Mouse (Mus musculus) left cerebral cortex, postnatal 14 days (tissue): ENCODE data around the gene Agtr1b. TPM values are rescaled to one million over a fixed set of nuclear protein-coding genes. Genes with fewer than 3 reads are reported as not detected.
A peak's percentile ranks its signal among the peaks of the same experiment; 100 is the strongest.

Source experiments
- DNase-seq, 2 experiments: peaks; one replicate each; pipeline ENCODE4 v3.0.0; 2021 to 2022; ENCODE audit warnings: low spot score in 2 of 2, mixed read lengths in 1 of 2
- intact Hi-C: fragments of 180-260 bp; cut with DNase I; formaldehyde crosslinking; loops from one replicate; pipeline ENCODE4 v1.15.1; 2025
- long read RNA-seq, 2 experiments: library from polyadenylated mRNA; stranded (forward); transcript quantifications; one replicate each; pipeline ENCODE4 v2.0.0; 2021
- total RNA-seq, 2 experiments: library from RNA; stranded (reverse); gene quantifications; 2 replicates each; pipeline ENCODE4 v1.2.3; 2021

Gene Agtr1b
- under 1 TPM; 0.15 to 0.22 TPM for total RNA-seq
- long read RNA-seq, experiment 1 = 0 reads
- long read RNA-seq, experiment 2 = 0 reads

- DNase-seq = peak; percentile 6 to 15
- intact Hi-C loops = no loop called here
Measured at GRCm38 (mm10) chr3:20366558-20367522, at the start of gene Agtr1b. TSS of gene Agtr1b (minus strand) at chr3:20367177.

GRCm38 (mm10) chr3:20353598-20353997 is 13.4 kb downstream of the Agtr1b start:
- DNase-seq = no peak
- intact Hi-C loops = no loop called here

- intact Hi-C loops = no loop called here
- DNase-seq = no peak
Measured at GRCm38 (mm10) chr3:20348206-20348605, 18.8 kb downstream of the Agtr1b start.

DNA sequence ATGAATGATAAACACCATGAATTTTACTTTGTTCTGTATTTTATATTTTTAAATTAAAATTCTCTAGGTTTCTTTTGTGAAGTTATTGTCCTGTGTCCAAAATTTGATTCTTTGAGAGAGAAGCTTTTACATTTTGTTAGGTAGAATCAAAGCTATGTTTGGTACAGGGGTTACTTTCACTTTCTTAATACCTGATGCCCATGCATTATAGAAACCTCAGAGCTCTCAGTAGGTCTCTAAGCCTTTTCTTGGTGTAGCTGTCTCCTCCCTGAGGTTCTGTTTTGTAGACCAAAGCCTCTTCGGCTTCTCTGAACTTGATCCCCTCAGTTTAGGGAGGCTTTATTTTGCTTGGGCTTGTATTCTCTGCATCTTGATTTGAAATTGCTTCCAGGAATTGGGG is 26.6 kb downstream of the Agtr1b start:
- intact Hi-C loops = no loop called here

GRCm38 (mm10) chr3:20334681-20335080 is 32.3 kb downstream of the Agtr1b start:
- intact Hi-C loops = no loop called here
- peak in 1 of 2 experiments; percentile 3 for DNase-seq

More for the DNA sequence above, 26.6 kb downstream of the Agtr1b start:
- no peak for DNase-seq

- no peak for DNase-seq
- intact Hi-C loops = no loop called here
Measured at GRCm38 (mm10) chr3:20317233-20317632, 49.7 kb downstream of the Agtr1b start.

DNA sequence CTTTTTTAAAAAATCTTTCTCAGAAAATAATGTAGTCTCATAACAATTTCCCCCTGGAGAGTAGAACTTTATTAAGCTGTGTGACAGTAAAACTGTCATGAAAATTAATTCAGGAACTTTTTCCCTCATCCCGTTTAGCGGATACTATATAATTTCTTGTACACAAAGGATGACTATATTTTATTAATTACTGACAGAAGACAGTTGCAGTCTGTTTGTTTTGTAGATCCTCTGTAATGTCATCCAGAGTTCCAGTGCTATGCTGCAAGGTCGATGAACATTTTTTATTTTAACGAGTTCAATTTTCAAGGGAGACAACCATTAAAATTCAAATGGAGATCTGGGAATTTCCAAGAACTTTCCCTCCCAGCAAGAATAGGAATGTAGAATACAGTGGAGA is 57.8 kb downstream of the Agtr1b start:
- DNase-seq = no peak
- intact Hi-C loops = no loop called here

GRCm38 (mm10) chr3:20307256-20307655 is 59.7 kb downstream of the Agtr1b start:
- DNase-seq = no peak
- intact Hi-C loops = no loop called here

- intact Hi-C loops = no loop called here
- peak; percentile 4 to 7 for DNase-seq
Measured at GRCm38 (mm10) chr3:20304758-20305352, 62.1 kb downstream of the Agtr1b start.

- no peak for DNase-seq
- intact Hi-C loops = no loop called here
Measured at GRCm38 (mm10) chr3:20295546-20295945, 71.4 kb downstream of the Agtr1b start.

- intact Hi-C loops = no loop called here
- no peak for DNase-seq
Measured at GRCm38 (mm10) chr3:20294542-20295348, 72.2 kb downstream of the Agtr1b start.

- intact Hi-C loops = no loop called here
- DNase-seq = no peak
Measured at GRCm38 (mm10) chr3:20291370-20291769, 75.6 kb downstream of the Agtr1b start.

DNA sequence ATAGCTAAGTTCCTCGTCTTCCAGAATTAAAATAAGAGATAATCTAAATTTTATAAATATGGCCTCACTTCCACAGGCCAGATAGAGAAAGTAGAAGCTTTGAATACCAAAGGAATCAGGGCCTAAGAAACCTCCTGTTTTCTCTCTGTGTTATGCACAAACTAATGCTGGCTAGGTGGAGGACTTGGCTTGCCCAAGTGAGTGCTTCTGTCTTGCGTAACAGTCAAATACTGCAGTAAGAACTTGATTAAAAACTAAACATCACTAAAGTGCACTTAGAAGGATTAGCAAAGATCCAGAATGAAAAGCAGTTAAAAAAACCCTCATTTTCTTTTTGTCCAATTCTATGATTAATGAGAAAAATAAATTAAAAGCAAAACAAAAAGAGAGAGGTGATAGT is 78.2 kb downstream of the Agtr1b start:
- intact Hi-C loops = no loop called here
- DNase-seq = no peak

DNA sequence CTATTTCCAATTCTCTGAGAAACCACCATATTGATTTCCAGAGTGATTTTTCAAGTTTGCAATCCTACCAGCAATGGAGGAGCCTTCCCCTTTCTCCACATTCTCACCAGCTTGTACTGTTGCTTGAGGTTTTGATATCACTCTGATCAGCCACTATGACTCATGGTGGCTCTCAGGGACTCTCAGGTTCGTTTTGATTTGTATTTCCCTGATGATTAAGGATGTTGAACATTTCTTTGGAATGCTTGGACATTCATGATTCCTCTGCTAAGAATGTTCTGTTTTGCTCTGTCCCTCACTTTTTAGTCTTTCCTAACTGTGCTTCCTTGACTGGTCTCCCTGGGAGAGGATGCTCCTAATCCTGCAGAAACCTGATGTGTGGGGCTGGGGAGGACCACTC is 85.2 kb downstream of the Agtr1b start:
- DNase-seq = no peak

DNA sequence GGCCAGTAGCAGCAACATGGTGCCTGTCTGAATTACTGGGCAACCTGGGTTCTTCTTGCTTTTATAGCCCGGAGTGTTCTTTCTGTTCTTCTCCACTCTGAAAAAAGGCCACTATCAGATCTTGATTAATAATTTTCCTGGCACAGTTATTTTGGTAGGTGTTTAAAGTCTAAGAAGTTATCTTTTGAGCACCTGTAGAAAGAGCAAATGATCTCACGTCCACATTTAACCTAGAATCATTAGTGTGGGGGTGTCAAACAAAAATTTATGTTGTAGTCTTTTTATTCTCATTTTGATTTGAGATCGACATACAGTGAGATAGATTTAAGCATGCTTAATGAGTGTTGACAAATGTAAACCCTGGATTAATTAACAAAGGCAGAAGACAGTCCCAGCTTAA is 91.3 kb downstream of the Agtr1b start, which contains the start of gene Cpb1:
Gene Cpb1 (minus strand): TSS at position 101 of the 400 bp plus-strand sequence.
- no peak for DNase-seq
- intact Hi-C loops = no loop called here

More for the DNA sequence above, 85.2 kb downstream of the Agtr1b start:
- intact Hi-C loops = no loop called here

Other genes starting within 250 kb of the Agtr1b start
- 10 to 100 TPM; 37.4 to 40.8 TPM for gene Gyg, start 211.9 kb downstream of the Agtr1b start, total RNA-seq
- gene Cpa3, start 125.0 kb downstream of the Agtr1b start, total RNA-seq = not detected
- under 1 TPM; 0.18 to 0.38 TPM for gene Cpb1, start 91.4 kb downstream of the Agtr1b start, total RNA-seq